Mouse (Mus musculus): ENCODE data around the gene Kctd8.

GRCm38 (mm10) chr5:69088912-69089311 lies 252.6 kb downstream of the Kctd8 start:
- no peak for TF ChIP-seq CTCF (IDR thresholded peaks at IDR 0.05; ENCODE audit: low read depth)
- no peak for TF ChIP-seq EP300 (IDR thresholded peaks at IDR 0.05; ENCODE audit: low read depth)

Data from heart, postnatal 0 days (tissue).